Mouse (Mus musculus) liver (tissue): ENCODE results near the gene Syne1.

Experiments
- DNase-seq: peaks from one replicate; pipeline ENCODE4 v3.0.0-alpha.2; 2020; ENCODE audit warnings: mixed read lengths

Gene Syne1

DNA sequence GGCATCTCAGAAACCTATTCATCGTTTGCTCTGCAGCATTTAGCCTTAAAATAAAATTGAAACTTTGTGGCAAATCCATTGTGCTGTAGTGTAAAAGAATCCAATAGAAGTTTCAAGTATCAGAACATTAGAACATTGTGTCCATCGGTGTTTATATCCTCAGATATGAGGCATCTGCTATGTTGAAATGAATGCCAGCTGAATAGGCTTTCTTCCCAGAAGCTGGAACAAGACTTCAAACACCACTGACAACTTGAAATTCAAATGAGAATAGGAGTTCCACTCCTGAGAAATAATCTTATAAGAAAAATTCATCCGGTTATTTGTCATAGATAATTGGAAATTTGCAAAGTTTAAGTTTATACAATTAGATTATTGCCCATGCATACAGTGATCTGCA, 135.6 kb downstream of the Syne1 start:
- DNase-seq: no peak

DNA sequence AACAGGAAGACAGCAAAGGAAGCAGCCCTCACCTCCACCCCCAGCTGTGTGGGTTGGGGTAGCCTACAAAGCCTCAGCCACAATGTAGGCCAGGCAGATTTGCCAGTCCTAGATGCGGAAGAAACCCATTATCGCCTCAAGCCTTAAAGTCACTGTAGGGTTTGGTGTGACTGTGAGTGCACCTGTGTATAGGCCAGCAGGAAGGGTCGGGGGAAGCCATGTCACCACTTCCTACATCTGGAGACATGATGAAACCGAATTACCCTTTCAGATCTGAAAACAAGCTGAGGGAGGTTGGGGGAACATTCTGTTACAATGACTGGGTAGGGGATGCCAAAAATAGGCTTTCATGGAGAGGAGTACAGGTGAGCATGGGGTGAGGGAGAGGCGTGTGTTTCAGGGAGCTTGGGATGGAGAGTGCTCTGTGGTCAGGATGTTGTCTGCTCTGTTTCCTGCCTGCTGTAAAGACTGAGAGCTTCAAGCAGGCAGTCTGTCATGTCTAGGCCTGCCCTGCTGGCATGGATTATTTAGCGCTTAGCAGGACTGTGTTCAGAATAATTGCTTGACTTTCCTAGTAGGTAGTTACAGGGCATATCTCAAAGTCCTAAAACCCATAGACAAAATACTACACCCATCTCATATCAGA, 167.0 kb downstream of the Syne1 start:
- DNase-seq: no peak

DNA sequence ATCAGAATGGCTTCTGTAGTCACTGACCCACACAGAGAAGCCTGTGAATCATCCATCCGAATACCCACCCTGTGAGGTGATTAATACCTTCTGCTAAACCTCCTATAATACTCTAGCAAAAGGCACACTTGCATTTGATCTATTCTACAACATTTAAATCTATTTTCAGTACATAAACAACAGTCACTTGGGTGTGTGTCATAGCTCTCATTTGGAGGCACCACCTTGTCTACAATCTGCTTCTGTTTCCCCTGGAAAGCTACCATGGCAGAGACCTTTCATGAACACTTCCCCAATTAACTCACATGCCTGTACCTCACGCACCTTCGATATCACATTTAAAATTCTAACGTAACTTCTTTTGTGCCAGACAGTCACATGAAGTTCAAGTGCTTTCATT, 169.7 kb downstream of the Syne1 start:
- no peak for DNase-seq

DNA sequence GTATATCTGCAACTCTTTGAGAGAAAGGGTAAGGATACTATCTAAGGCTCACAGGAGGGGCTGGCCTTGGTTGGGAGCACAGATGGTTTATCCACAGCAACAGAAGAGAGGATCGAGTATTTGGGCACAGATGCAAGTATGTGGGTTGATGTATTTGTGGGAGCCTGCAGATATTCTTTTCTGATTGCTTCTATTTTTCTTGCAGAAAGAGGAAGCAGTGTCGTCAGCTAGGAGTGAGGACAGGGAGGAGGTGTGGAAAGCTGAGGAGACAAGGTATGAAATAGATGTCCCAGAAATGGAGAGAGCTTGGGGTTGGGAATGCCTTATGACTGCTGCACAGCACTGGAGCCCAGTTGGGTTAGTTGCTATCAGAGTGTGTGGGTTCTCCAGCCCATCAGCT, 172.3 kb downstream of the Syne1 start:
- no peak for DNase-seq

DNA sequence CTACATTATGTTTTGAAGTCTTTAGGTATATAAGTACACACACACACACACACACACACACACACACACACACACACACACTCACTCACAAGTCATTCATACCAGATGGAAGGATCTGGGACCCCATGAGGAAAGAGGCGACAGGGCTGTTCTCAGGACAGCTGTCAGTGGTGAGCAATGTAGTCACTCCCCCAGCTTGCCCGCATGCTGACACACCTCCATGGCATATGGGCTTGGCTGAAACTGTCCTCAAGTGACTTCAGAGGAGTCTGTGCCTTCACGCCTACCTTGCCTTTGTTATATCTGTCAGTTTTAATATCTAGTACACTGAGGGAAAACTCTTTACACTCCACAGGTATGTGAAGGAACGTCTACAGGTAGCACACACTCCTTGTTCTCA, 181.7 kb downstream of the Syne1 start:
- no peak for DNase-seq

DNA sequence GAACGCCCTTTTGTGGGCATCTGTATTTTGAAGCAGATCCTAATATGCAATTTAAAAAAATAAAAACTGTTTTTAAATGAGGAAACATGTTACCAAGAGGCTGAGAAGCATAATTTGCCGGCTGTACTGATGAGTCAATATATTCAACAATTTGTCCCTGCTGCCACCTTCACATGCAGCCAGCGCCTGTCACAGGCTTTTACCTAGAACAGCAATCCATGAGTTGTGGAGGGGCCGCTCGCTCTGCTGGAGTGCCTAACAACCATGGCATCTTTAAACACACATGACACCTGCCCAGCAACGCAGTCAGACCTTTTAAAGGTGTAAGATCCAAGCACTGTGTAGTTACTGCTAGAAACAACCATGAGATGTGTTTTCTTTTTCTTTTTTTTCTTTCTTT, 183.0 kb downstream of the Syne1 start:
- DNase-seq: no peak

DNA sequence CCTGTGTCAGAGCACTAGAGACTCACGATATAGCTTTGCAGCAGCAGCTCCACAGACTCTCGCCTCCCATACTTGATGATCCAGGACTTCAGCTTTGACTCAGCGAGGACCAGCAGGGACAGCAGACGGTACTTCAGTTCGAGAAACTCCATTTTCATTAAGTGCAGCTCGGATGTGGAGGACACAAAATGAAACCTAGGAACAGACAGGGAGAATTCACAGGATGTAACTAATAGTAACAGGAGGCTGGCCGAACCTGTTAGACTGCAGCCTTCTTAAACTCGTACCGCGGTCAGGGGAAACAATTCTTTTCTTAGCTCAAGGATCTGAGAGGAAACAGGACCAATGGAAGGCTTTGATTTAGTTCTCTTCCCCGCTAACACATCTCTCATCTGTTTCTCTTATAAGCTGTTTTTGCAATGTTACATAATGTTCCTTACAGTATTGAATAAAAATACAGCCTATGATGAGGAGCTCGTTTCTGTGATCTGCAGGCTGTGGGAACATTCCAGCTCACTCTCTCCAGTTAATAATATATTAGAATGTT, 183.7 kb downstream of the Syne1 start:
- no peak for DNase-seq

DNA sequence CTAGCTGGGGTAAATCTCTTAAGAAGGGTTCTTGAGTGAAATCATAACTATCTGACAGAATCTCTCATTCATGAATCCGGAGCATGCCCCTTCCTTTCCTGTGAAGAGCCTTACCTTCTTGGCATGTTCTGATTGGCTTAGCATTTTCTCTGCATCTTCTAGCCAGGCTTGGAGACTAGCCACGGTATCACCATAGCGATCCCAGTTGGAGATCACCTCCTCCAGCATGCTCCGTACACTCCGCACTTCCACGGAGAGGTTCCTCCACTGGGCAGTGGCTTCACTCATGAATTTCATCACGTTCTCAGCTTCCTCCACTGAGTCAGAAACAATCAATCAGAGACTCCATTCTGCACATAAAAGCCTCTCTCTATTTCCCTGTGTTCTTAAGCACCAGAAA, 190.7 kb downstream of the Syne1 start:
- DNase-seq: no peak

DNA sequence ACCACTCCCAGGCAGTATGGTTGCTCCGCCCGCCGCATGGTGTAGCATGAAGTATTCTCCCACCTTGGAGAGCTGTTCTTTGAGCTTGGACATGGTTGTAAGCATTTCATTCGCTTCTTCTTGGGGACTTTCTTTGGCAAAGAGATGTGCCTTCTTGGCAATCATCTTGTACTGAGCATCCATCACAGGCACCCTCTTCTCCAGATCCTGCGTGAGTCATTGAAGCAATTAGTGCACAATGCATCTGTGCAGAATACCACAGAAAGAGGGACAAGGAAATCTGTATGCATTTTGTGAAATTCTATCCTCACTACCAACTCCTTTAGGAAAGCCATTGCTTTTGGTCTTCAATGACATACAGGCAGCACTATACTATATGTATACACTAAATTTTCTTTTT, 194.7 kb downstream of the Syne1 start:
- DNase-seq: no peak

DNA sequence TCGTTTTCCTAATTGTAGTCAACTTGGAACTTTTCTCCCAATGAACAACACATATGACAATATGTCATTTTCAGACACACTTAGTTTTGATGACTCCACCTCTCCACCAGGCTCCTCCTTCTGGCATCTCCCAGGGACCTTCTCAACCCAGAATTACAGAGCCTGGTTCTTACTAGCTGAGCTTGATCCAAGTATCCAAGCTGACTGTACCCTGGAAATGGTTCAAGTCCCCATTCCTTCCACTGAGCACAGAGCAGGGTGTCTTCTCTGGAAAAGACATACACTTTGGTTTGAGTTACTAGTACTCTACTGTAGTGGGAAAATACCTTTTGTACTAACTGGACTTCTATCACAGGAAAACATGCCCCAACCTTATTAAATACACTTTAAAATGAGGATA, 197.9 kb downstream of the Syne1 start:
- no peak for DNase-seq

DNA sequence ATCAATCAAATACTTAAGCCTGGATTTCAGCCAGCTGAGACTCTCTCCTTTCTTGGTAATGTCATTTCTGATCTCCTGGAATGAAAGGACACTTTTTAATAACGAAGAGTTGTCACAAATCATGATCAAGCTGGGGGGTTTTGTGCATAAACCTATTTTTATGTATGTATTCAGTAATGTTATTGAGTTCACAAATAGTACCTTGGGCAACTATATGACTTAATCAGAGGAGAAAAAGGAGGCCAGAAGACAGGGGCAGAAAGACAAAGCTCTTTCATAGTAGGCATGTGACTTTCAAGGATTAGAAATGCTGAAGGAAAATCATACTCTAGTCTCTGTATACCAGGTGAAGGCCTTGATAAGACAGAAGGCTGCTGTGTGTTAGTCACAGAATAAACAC, 204.4 kb downstream of the Syne1 start:
- no peak for DNase-seq

DNA sequence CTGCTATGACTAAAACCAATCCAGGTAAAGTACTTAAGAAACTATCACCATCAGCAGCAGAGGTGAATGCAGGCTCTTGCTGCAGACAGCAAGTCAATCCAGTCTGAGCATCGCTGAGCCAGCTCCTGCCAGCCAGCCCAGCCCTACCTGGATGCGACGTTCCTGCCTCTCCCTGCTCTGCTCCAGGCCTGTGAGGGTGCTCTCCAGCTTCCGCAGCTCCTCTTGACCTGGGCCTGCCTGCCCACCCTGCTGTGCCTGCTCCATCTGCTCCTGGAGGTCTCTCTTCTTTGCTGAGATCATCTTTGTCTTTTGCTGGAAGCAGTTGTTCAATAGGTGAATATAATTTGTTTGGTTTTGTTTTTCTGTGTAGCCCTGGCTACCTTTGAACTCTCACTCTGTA, 208.1 kb downstream of the Syne1 start:
- no peak for DNase-seq

DNA sequence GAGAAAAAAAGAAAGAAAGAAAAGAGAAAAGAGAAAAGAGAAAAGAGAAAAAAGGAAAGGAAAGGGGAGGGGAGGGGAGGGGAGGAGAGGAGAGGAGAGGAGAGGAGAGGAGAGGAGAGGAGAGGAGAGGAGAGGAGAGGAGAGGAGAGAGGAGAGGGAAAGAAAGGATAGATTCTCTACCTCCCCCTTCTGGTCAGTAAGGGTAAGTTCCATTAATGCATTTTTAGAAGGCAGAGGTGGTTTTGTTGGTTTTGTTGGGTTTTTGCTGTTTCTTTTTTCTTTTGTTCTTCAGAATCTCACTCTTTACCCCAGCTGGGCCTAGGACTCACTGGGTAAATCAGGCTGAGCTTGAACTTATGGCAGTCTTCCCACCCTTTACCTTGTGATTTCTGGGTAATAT, 214.9 kb downstream of the Syne1 start:
- DNase-seq: no peak

DNA sequence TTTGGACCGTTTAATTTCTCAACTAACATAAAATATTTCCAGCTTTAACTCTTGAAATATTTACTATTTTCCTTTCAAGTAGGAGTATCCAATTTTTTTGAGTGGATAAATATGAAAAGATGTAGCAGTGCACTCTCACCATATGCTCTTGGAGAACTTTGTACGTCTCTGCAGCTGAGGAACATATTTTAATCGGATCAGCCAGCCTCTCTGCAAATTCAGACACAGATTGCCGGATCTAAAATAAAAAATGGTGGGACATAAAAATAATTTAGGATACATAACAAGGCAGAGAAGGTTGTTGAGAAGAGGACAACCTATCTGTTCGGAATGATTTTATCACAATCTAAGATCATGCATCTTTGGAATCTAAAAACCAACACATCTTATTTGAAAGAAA, 218.5 kb downstream of the Syne1 start:
- DNase-seq: no peak

DNA sequence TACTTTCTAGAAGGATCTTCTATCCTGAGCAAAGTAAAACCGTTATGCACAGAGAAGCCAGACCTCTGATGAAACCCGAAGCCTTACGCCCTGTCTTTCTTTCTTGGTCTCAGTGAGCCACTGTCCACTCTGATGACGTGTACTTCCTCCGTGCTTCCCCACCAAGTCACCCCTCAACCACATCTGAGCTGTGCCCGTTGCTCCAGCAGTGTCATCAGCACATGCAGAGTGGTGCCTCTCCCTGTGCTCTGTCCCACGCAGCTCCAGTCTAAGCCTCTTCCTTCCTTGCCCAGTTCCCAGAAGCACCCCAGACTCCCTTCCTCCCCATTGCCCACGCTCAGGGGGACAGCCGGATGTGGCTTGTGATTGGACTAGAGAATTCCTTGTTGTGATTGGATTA, 224.6 kb downstream of the Syne1 start:
- DNase-seq: no peak

DNA sequence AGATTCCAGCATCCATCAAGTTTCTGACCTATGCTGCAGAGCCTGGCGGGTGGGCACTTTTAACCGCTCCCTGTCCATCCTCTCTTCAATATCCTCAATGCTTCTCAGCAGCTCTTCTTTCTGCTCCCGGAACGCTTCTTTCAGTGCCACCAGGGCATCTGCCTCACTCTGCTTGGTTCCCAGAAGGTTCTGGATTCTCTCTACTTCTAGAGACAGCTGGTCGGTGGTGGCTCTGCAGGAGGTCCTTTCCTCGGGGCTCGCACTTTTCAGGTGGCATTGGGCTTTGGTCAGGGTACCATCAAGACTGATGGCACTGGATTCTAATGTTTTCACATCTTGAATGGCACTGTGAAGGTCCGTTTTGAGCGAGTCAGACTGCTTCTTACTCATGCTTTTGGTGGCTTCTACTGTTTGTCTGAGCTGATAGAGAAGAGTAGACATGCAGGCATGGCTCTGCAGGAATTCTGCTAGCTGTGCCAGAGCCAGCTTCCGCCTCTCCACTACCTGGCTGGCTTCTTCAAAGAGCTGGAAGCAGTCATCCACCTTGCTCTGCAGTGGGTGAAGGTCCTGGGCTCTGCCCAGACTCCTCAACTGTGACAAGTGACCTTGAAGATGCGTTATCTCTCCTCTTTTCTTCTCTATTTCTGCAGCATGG, 227.4 kb downstream of the Syne1 start:
- DNase-seq: no peak

DNA sequence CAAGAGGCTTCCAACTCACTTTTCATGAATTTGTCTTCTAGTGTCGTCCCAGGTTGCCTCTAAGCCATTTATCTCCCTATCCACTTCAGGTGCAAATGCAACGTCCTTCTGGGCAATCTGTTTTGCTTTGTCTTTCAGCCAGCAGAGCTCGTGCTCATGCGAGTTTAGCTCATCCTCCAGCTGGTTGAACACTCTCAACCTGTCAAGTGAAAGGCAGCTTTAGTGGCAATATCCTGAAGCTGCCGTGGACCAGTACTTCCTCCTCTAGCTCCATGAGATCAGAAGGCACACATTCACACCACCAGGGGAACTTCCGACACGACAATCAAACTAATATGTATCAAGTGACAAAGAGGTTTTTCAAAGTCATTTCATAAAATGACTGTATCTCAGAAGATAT, 228.7 kb downstream of the Syne1 start:
- DNase-seq: no peak

DNA sequence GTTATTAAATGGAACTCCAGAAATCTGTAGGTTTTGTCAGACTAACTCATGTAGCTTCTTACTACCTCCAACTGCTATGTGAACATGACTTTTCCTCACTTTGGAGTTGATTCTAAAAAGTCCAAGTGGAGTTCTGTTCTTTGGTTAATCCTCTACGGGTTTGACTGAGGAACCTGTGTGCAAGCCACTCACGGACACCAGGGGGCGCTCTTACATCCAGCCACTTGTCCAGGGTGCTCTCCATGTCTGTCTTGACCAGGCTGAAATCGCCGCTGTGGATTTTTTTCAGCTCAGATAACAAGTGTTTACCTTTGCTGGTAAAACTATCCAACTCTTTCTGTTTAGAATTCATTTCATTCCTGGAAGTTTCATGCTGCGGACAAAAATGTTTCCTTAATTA, 233.7 kb downstream of the Syne1 start:
- peak; percentile 71 for DNase-seq

DNA sequence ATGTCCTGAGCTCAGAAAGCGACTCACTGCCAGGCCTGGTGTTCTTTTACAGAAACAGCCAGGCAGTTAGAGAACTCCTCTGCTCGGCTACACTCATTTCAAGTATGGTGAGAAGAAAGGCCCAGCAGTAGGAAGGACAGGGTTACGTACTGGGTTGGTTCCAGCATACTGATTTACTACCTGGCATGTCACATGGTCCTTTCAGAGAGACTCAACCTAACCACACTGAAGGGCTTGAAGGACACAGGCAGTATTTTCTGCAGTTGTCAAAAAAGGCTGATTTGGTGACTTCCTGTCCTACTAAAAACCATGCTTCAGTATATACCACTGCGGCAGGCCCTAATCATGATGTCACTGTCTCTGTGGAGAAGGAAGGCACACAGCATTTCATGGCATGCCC, 238.8 kb downstream of the Syne1 start:
- DNase-seq: no peak

DNA sequence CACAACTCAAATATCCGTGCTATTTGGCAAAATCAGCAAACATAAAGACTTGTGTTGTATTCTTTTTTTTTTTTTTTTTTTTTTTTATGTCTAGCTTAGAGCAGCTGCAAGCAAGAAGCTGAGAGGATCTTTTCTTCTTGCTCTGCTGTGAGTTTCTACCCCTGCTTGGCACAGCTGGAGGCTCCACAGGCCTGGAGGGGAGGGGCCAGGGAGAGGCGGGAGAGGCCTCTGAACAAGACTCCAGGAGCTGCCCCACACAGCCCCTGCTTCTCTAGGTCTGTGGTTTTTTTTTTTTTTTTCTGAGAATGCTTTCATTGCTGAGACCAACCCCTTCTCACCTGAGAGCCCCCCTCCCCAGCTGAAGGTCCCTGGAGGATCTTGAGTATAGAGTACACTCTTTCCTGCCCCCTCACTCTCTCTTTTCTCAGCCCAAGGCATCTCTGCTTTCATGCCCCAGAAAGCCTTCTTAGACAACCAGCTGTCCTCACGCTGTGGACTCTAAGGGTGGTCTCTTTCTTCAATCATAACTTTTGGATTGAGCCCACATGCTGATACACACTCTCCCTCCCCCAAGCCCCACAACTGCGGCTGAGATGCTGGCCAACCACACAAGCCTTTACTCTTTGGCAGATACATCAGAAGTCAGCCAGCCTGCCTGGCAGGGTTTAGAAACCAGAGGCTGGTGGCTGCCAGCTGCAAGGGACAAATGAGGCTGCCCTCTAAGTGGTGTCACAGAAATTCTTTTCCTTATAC, 241.1 kb downstream of the Syne1 start:
- peak; percentile 21 for DNase-seq

DNA sequence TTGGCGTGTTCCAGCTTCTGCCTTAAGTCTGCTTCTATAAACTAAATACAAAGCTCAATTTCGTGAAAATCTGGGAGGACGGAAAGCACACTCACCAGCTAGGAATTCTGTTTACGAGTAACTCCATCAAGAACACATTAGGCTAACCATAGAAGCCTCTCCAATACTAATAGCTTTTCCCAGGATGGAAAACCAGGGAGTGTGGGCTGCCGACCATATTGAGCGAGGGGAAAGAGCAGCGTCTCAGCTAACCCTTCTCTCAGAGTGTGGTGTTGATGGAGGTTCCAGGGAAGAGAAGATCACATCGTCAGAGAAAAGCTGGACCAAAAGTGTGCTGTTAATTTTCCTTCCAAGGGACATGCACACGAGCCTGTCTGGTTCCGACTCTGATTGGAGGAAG, 241.9 kb downstream of the Syne1 start:
- no peak for DNase-seq

DNA sequence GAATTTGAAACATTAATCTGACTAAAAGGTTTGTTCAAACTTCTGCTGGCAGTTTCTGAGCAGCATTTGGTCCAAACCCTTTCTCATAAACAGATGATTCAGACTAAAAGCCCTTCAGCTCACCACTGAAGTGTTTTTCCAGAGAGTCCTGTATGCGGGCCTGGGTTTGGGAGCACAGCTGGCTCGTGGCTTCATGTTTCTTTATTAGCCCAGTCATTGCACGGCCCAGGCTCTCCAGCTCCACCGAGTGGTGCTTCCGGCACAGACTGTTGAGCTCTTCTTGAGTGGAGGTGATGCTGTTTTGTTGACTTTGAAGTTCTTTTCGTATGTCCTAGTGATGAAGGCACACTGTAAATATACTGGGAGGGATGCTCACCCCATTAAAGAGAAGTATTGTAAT, 245.7 kb downstream of the Syne1 start:
- no peak for DNase-seq

DNA sequence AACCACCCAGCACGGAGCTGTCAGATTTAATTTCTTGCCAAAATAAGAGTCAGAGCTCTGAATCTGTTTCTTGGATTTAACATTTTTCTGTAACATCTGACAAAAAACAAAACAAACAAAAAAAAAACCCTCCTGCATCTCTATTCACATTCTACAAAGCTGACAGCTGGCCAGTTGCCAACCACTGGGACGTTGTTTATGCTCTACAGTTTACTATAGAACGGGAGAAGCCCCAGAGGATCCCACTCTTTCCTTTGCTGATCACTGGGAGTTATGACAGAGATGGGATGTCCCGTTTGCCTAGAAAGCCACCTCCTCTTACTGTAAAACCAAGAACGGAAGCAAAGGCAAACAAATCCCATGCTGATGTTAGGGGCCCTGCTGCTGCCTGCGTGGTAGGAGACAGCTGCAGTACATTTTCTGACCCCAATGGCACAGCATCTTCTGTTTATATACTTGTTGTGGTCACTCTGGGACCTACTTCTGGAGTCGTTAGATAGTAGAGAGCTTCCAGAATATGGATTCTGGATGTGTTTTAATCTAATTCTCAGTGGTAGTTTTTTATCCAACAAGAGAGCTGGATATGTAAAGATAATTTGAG, 255.9 kb downstream of the Syne1 start:
- DNase-seq: no peak

DNA sequence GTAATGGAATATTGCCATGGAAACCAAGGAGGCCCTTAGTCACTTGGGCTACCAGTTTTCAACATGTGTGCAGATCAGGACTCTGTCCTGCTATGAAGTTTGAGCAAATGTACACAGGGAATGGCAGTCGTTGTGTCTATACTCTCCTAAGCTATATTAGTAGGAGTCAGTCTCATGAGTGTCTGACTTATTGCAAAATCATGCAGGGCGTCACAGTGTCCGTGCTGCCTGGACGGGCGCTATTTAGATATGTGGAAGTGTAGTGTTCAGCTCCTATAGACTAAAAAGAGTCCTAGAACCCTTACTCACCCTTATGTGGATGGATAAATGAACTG, 261.7 kb downstream of the Syne1 start:
- DNase-seq: no peak
